Mouse (Mus musculus) hindbrain, postnatal 0 days (tissue): Measurements from ENCODE around the gene Vmn2r2. TPM values are rescaled to one million over a fixed set of nuclear protein-coding genes. Genes with fewer than 3 reads are reported as not detected.

ENCODE experiments used
- ATAC-seq: fragments of 200-750 bp; cut with Nextera tagmentation; 2 replicates; pipeline ENCODE4 v1.8.0; 2017; ENCODE audit warnings: mild to moderate bottlenecking, moderate TSS enrichment, moderate library complexity
- DNase-seq: peaks from one replicate; pipeline ENCODE4 v3.0.0-alpha.2; 2015; ENCODE audit warnings: low spot score
- H3K27ac ChIP-seq: fragments of 300-500 bp; sonication (generic); 2 replicates; pipeline ENCODE4 v1.5.1; 2014; ENCODE audit warnings: mild to moderate bottlenecking
- H3K27me3 ChIP-seq: fragments of 300-500 bp; sonication (generic); 2 replicates; pipeline ENCODE4 v1.6.1; 2014; ENCODE audit warnings: low read length, mixed read lengths; ENCODE audit not compliant: insufficient read depth
- H3K36me3 ChIP-seq: fragments of 300-500 bp; sonication (generic); 2 replicates; pipeline ENCODE4 v1.6.1; 2014; ENCODE audit warnings: low read length, mixed read lengths; ENCODE audit not compliant: insufficient read depth
- H3K4me1 ChIP-seq: fragments of 300-500 bp; sonication (generic); 2 replicates; pipeline ENCODE4 v1.6.1; 2014; ENCODE audit warnings: antibody characterized with exemption, low read length, mixed read lengths; ENCODE audit not compliant: insufficient read depth
- H3K4me2 ChIP-seq: fragments of 300-500 bp; sonication (generic); 2 replicates; pipeline ENCODE4 v1.6.1; 2014; ENCODE audit warnings: low read depth, mild to moderate bottlenecking, low read length, moderate library complexity, mixed read lengths
- H3K4me3 ChIP-seq: fragments of 300-500 bp; sonication (generic); 2 replicates; pipeline ENCODE4 v1.5.1; 2014; ENCODE audit warnings: low read length
- H3K9ac ChIP-seq: fragments of 300-500 bp; sonication (generic); replicated peaks from 2 replicates; pipeline ENCODE4 v1.6.1; 2014; ENCODE audit warnings: mild to moderate bottlenecking, low read length, moderate library complexity, mixed read lengths
- H3K9me3 ChIP-seq: fragments of 300-500 bp; sonication (generic); 2 replicates; pipeline ENCODE4 v1.6.1; 2016; ENCODE audit warnings: low read length, mixed read lengths
- CTCF ChIP-seq: IDR thresholded peaks from 2 replicates; pipeline ENCODE4 v1.5.1; 2016; ENCODE audit warnings: antibody characterized with exemption, control low read depth, low read depth
- WGBS: fragments of 180-500 bp; shearing (Covaris S2); extraction: QIAGEN DNeasy Blood & Tissue Kit; methylation state at CpG from one replicate; pipeline ENCODE4 v1.1.7; 2014; 5-methylcytosine and 5-hydroxymethylcytosine counted together
- polyA plus RNA-seq: library from polyadenylated mRNA; unstranded; fragments of >200 nt; fragmentation: Nextera tagmentation; extraction: Ambion mirVana; gene quantifications from 2 replicates; pipeline ENCODE4 v1.2.1, GENCODE M21; 2015
- total RNA-seq: library from RNA; depleted of rRNA; stranded (reverse); fragments of >200 nt; gene quantifications from 2 replicates; pipeline ENCODE4 v1.2.3, GENCODE M21; 2014; rRNA removed

Gene Vmn2r2
- total RNA-seq (0.10 TPM in 1 of 2 replicates, not detected in the other), polyA plus RNA-seq (not detected in 2 replicates)

DNA sequence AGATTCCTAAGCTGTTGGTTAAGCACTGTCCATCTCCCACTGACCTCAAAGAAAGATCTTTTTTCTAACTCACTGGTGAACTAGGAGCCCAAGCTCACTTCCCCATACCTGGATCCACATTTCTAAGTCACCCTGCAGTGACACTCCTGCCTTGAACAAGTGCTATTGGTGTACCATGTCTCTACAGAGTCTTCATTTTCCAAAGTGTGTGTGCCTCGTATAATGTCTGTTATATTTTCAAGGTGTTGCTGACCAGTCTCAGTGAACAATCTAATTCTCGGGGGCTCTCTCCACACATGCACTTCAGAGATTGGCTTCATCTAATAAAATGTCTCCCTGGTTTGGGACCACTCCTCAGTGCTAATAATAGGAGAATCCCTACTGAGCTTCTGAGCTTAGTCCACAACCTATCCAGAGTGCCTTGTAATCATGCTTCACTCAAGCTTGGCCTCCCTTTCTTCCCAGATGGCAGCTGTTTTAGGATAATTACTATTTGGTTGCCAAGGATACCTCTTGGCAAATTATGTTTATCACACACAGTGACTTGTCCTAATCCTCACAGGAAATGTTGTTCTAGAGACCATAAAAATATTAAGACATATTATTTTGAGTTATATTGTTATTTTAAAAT is at the start of gene Vmn2r2:
Vmn2r2 (minus strand) TSS at position 51 of the 631 bp plus-strand sequence.
- Histone ChIP-seq H3K4me3 (no peak within 1 kb of the TSS), H3K4me1 (no peaks in the 10 kb centered on the region), H3K9ac (no peak within 1 kb of the TSS), H3K36me3 (no peaks in the 10 kb centered on the region), H3K4me2 (no peak within 1 kb of the TSS), H3K27me3 (no peaks in the 10 kb centered on the region), H3K27ac (no peak within 1 kb of the TSS), H3K9me3 (no peaks in the 10 kb centered on the region)
- WGBS: 61% methylated on average over 2 of the region's 2 CpGs
- no peak for TF ChIP-seq CTCF
- ATAC-seq (peak; percentile 75), DNase-seq (peak; percentile 31)

- Histone ChIP-seq H3K4me3 (no peak overlapping the region), H3K4me1 (no peaks in the 10 kb centered on the region), H3K27me3 (no peaks in the 10 kb centered on the region), H3K36me3 (no peaks in the 10 kb centered on the region), H3K27ac (peak overlapping the region; percentile 2; the same call in 1 of the 2 replicates), H3K9ac (no peak overlapping the region), H3K9me3 (no peaks in the 10 kb centered on the region), H3K4me2 (no peak overlapping the region)
- WGBS: 71% methylated on average over 11 of the region's 11 CpGs
- ATAC-seq (peak; percentile 53), DNase-seq (peak; percentile 39)
- TF ChIP-seq CTCF: no peak
Measured at GRCm38 (mm10) chr3:64113352-64114046, 28.2 kb downstream of the Vmn2r2 start.

- H3K36me3 ChIP-seq: no peaks in the 10 kb centered on the region
- peak; percentile 44 for DNase-seq
Measured at GRCm38 (mm10) chr3:64112707-64113106, 29.0 kb downstream of the Vmn2r2 start.

GRCm38 (mm10) chr3:64081247-64081646 is 60.5 kb downstream of the Vmn2r2 start, which contains the start of gene Vmn2r1:
Gene Vmn2r1, plus strand, starts transcription at chr3:64081547.
- no peak for TF ChIP-seq CTCF
- ATAC-seq (no peak), DNase-seq (no peak)
- no peaks in the 10 kb centered on the region for H3K36me3 ChIP-seq
- H3K27me3 ChIP-seq: no peaks in the 10 kb centered on the region
- no peak within 1 kb of the TSS for H3K4me3 ChIP-seq
- no peak within 1 kb of the TSS for H3K9ac ChIP-seq
- no peaks in the 10 kb centered on the region for H3K4me1 ChIP-seq
- no peaks in the 10 kb centered on the region for H3K9me3 ChIP-seq
- H3K4me2 ChIP-seq: no peak within 1 kb of the TSS
- H3K27ac ChIP-seq: no peak within 1 kb of the TSS
- 79% methylated on average over 4 of the region's 4 CpGs for WGBS

More at GRCm38 (mm10) chr3:64112707-64113106, 29.0 kb downstream of the Vmn2r2 start:
- H3K4me3 ChIP-seq: no peak overlapping the region
- no peak overlapping the region for H3K4me2 ChIP-seq
- no peak overlapping the region for H3K27ac ChIP-seq
- H3K4me1 ChIP-seq: no peaks in the 10 kb centered on the region
- H3K9ac ChIP-seq: no peak overlapping the region
- peak; percentile 90 for ATAC-seq
- 75% methylated on average over 1 of the region's 1 CpGs for WGBS
- no peaks in the 10 kb centered on the region for H3K9me3 ChIP-seq
- TF ChIP-seq CTCF: no peak
- no peaks in the 10 kb centered on the region for H3K27me3 ChIP-seq

Other genes with a start within 250 kb of the Vmn2r2 start
- 10.7 and 11.7 TPM in 2 replicates for gene Plch1, start 242.5 kb downstream of the Vmn2r2 start, total RNA-seq
- 3.7 and 4.1 TPM in 2 replicates for gene Plch1, start 242.5 kb downstream of the Vmn2r2 start, polyA plus RNA-seq
- gene E130311K13Rik, start 212.5 kb downstream of the Vmn2r2 start, total RNA-seq: 6.4 and 9.5 TPM in 2 replicates
- 10.9 and 12.9 TPM in 2 replicates for gene E130311K13Rik, start 212.5 kb downstream of the Vmn2r2 start, polyA plus RNA-seq
- gene Slc33a1, start 177.2 kb downstream of the Vmn2r2 start, total RNA-seq: 48.6 and 50.3 TPM in 2 replicates
- gene Slc33a1, start 177.2 kb downstream of the Vmn2r2 start, polyA plus RNA-seq: 14.3 and 15.4 TPM in 2 replicates
- 32.6 and 34.3 TPM in 2 replicates for gene Gmps, start 165.8 kb downstream of the Vmn2r2 start, total RNA-seq
- gene Gmps, start 165.8 kb downstream of the Vmn2r2 start, polyA plus RNA-seq: 33.7 and 35.5 TPM in 2 replicates
- gene Vmn2r1, start 60.4 kb downstream of the Vmn2r2 start, total RNA-seq: 0.43 and 0.63 TPM in 2 replicates
- gene Vmn2r1, start 60.4 kb downstream of the Vmn2r2 start, polyA plus RNA-seq: 0.11 and 0.16 TPM in 2 replicates
- not detected in 2 replicates for gene Vmn2r3, start 147.8 kb upstream of the Vmn2r2 start, total RNA-seq
- not detected in 2 replicates for gene Vmn2r3, start 147.8 kb upstream of the Vmn2r2 start, polyA plus RNA-seq